Mouse (Mus musculus) thymus, postnatal 25 days (tissue): Measurements from ENCODE around the gene Tgds.
"Not testable (repeated sequence)": the region's sequence is repeated elsewhere in the genome, so short reads cannot be mapped to it uniquely, and the experiment has no call there.

Source experiments
- DNase-seq: peaks from one replicate; pipeline ENCODE4 v3.0.0; 2022

Tgds gene

GRCm38 (mm10) chr14:118132642-118132977, at the start of gene Tgds:
Tgds (minus strand) TSS chr14:118132755.
- peak; percentile 97 for DNase-seq

- DNase-seq = peak; percentile 12
Measured at GRCm38 (mm10) chr14:118180711-118181177, 48.2 kb upstream of the Tgds start.

- DNase-seq = peak; percentile 71
Measured at GRCm38 (mm10) chr14:118180117-118180557, 47.6 kb upstream of the Tgds start.

DNA sequence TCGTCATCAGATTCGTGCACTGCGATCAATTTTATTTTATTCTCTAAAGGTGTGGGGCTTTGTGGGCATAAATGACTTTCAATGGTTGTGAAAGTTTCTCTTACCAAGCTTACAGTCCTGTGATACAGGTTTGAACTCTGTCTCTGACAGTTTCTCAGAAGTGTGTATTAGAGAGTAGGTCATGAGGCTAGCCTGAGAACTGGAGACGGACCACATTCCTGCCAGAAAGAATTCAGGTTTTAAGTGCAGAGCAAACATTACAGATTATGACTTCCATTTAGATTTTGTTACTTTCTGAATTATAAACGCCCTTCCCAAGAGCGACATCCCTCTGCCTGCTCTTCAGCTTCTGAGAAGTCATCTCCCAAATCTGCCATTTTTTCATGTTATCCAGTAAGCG, 47.1 kb upstream of the Tgds start:
- no peak for DNase-seq

GRCm38 (mm10) chr14:118179251-118179650, 46.7 kb upstream of the Tgds start:
- DNase-seq = no peak

- DNase-seq = no peak
Measured at GRCm38 (mm10) chr14:118175694-118176085, 43.1 kb upstream of the Tgds start.

GRCm38 (mm10) chr14:118175071-118175693, 42.6 kb upstream of the Tgds start:
- DNase-seq = no peak

- peak; percentile 16 for DNase-seq
Measured at GRCm38 (mm10) chr14:118173590-118174203, 41.1 kb upstream of the Tgds start.

GRCm38 (mm10) chr14:118168776-118169175, 36.2 kb upstream of the Tgds start:
- DNase-seq = no peak

GRCm38 (mm10) chr14:118162640-118163039, 30.1 kb upstream of the Tgds start:
- no peak for DNase-seq

GRCm38 (mm10) chr14:118161751-118162150, 29.2 kb upstream of the Tgds start:
- DNase-seq = no peak

GRCm38 (mm10) chr14:118157146-118157545, 24.6 kb upstream of the Tgds start:
- DNase-seq = peak; percentile 69

- no peak for DNase-seq
Measured at GRCm38 (mm10) chr14:118156740-118157139, 24.2 kb upstream of the Tgds start.

DNA sequence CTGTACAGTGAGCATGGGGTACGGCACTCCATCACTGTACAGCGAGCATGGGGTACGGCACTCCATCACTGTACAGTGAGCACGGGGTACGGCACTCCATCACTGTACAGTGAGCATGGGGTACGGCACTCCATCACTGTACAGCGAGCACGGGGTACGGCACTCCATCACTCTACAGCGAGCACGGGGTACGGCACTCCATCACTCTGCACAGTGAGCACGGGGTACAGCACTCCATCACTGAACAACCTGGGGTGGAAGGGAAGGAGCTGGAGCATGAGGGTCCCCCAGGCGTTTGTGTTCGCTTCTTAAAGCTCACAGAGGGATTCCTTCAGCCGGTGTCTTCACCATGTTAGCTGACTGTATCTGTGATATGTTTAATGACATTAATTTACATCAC, 23.5 kb upstream of the Tgds start:
- not testable (repeated sequence) for DNase-seq

GRCm38 (mm10) chr14:118152294-118152651, 19.7 kb upstream of the Tgds start:
- DNase-seq = no peak

- no peak for DNase-seq
Measured at GRCm38 (mm10) chr14:118151651-118152293, 19.2 kb upstream of the Tgds start.

DNA sequence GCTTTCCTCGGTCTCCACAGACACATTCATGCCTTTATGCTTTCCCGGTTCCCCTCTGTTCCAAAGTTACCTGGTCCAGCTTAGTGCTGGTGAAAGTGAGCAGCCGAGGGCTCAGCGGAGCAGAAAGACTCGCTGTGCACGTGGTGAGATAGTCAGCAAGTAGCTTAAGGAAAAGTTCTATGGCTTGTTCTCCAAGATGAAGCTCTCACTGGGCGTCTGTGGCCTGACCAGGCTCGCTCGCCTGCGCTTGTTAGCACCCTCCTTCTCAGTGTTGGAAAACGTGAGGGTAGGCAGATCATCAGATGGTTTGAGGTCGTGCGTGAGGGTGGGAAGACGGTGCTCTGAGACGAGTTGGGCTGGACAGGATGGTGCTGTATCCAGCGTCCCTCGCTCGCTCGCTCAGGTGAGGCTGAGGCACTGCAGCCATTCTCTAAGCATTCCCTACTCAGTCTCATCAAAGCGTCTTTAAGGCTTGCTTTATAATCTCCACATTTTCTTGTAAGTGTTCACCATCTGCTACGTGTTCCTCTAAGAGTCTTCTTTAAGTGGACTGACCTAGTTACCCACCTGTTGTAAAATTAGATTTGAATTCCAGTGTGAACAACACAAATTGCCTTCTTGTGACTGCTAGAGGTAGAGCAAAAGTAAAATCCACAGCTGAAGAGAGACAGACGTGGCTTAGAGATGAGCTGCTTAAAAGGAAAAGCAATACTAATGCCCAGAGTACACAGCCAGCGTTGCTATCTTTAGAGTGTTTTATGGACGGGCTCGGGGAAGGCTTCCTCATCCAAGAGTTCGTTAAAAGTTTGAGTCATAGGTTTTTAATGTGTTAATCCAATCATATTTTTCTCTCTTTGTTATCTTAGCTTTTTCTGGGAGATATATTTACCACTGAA, 18.3 kb upstream of the Tgds start:
- DNase-seq = no peak

GRCm38 (mm10) chr14:118148554-118148953, 16.0 kb upstream of the Tgds start:
- no peak for DNase-seq

GRCm38 (mm10) chr14:118148046-118148445, 15.5 kb upstream of the Tgds start:
- no peak for DNase-seq

DNA sequence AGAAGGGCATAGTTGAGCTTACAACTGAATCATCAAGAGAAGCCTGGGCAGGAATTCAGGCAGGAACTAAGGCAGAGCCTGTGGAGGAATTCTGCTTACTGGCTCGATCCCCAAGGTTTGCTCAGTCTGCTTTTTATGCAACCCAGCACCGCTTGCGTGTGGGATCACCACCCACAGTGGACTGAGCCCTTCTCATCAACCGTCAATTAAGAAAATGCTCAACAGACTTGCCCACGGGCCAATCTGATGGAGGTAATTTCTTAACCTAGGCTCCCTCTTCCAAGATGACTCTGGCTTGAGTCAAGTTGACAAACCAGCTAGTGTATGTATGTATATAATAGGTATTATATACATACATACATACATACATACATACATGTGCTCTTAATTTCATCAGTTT, 9.7 kb upstream of the Tgds start:
- no peak for DNase-seq

DNA sequence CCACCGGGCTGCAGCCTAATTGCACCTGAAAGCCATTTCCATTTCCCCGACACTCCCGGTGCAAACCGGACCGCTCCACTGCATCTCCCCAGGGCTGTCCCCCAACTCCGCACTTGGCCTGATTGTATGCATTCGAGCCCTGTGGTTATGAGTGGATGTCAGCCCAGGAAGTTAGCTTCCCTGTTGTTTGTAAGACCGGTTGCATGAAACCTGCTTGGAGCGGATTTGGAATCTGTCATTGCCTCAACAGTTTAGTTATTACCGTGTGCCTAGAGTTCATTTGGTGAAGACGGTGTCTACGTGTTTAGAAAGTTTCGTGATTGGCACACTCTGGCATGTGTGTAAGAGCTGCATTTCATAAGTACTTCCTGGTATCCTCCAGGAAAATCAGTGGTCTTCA, 4.9 kb upstream of the Tgds start:
- DNase-seq = no peak

- DNase-seq = peak; percentile 94
Measured at GRCm38 (mm10) chr14:118136744-118137452, 4.3 kb upstream of the Tgds start, which contains the start of gene Gpr180. Gpr180 (plus strand) TSS chr14:118137158.
